Mouse (Mus musculus): ENCODE measurements around the gene Fgfr2.
A peak's percentile ranks its signal among the peaks of the same experiment; 100 is the strongest.

Fgfr2 gene

DNA sequence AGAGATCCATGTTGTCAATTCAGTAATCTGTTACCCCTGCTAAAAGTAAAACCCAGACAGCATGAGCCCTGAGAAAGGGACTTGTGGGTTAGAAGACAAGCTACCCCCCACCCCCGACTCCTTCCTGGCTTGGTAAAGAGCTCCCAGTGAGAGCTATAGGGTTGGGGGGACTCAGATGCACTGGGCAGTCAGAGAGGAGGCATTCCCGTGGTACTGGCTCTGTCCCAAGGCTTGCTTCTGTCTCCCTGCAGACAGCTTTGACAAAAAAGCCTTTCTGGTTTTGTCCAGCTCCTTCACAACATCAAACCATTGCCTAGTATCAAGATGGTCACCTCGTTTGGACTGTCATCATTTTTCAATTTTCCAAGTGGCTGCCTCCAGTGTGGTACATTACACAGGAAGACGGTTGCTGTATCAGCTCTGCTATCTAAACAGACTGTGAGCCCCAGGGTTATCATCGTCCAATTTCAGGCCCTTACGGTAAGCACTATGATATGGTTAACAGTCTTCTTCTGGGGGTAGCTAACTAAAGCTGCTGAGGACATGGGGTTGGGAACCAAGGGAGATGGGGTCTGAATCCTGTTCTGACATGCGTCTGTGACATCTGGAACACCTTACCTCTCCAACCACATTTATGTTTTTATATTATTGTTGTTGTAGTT lies 726.4 kb downstream of the Fgfr2 start:
- DNase-seq (ENCODE audit: low spot score): no peak

DNA sequence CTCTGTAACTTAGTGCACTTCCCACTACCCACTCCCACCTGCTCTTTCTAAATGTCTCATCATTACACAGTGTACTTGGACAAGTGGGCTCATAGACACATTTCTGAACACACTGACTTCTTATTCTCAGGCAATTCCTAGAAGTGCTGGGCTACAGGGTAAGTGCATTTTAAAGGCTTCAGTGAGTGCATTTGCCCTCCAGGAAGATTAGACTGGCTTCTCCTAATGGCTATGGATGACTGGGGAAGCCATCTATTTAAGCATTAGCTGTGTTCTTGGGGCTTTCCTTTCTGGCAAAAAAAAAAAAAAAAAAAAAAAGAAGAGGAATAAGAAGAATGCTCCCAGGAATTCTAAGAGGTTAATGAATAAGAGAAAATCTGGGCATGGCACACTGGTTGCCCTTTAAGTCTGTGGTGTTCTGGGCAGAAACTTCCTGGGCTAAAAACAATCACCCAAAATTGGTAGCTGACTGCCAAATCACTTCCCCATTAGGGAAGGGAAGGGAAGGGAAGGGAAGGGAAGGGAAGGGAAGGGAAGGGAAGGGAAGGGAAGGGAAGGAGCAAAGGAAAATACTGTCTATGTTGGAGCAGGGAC lies 729.5 kb downstream of the Fgfr2 start:
- DNase-seq (ENCODE audit: low spot score): no peak

DNA sequence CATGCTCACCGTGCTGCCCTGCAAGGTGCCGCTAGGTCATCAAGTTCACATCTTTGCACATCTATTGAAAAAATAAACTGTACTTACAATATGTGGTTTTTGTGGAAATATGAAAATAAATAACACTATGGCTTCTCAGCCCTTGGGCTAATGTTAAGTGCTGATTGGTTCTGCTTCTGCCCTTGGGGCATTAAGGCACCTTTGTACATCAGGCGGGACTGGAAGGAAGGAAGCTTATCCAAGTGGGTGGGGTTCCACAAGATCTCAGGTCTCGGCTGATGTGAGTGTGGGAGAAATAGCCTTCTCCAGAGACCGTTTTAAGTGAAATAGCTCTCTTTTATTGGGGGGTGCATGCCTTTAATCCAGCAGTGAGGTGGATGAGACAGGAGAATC lies 730.1 kb downstream of the Fgfr2 start:
- DNase-seq (ENCODE audit: low spot score): no peak

DNA sequence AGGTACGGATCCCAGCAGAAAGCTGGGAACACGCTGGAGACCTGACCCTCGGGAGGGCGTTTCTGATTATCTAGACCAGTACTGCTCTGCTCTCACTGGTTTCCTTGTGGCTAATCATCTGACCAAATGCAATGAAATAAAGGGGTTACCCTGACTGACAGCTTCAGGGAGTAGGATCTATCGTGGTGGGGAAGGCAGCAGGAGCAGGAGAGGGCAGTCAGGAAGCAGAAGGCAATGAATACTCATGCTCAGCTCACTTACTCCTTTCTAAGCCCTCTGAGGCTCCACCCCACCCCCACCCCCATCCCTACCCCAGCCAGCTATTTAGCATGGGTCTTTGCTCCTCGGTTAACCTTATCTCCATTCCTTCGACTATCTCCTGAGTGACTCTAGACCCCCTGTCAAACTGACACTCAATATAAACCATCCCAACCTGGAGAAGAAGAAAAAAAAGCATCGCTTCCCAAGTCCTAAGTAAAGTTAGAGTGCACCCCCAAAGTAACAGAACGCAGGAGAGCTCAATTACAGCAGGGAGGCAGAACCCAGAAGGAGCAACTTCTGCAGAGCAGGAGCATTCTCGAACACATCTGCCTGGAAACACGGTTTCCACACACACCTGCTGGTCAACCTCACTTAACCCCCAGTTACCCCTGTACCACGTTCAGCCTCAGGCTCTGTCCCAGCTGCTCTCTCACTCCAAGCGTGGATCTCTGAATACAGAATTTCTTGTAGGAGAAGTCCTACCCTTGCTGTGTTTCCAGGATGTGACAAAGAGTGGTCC lies 730.7 kb downstream of the Fgfr2 start:
- no peak for DNase-seq (ENCODE audit: low spot score)

DNA sequence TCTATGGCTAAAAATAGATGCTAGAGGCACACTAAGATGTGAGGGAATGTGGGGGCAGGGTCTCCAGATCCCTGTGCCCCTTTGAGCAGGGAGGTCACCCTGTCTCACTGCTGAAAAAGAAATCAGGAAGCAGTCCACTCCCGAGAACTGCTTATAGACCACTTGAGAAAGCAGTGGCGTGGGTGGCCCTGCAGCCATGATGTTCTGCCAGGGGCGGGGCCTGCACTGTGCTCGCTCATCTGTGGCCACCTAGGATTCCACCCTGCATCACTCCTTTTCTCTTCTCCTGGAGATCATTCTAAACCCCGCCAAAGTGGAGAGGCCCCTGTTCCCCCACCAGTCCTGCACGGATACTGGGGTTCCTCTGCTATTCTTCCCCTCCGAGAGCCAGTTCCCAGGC lies 733.7 kb downstream of the Fgfr2 start:
- DNase-seq (ENCODE audit: low spot score): no peak

DNA sequence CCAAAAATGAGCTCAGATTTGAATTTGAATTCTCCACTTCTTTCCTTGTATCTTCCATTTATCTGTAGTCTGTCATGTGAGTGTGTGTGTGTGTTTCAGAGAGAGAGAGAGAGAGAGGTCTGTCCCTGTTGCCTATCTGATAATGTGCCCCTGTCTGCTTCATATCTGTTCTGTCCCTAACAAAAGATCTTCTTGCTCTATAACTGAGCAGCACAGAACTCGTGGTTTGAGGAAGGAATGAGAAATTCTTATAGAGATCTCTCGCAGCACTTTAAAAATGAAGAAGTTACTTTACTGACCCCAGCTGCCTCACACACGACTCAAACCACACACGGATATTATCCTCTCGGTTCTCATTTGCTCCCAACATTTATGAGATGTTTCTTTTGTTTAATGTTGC lies 735.6 kb downstream of the Fgfr2 start:
- no peak for DNase-seq (ENCODE audit: low spot score)

DNA sequence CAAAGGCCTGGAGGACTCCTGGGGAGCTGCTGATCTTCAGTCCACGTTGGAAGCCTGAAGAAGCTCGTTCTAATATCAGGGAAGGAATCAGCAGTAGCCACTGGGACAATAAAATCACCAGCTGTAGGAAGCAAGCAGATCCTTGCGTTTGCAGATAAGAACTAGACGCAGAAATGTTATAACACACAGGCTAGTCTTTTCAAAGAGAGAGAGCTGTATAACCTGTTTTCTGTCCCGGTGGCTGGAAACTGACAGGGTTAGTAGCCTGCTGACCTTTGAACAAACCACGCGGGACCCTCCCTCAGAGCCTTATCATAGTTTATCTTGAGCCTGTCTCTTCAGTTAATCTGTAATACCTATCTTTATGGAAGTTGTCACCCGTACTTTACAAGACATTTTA lies 736.8 kb downstream of the Fgfr2 start:
- DNase-seq (ENCODE audit: low spot score): peak; percentile 9

DNA sequence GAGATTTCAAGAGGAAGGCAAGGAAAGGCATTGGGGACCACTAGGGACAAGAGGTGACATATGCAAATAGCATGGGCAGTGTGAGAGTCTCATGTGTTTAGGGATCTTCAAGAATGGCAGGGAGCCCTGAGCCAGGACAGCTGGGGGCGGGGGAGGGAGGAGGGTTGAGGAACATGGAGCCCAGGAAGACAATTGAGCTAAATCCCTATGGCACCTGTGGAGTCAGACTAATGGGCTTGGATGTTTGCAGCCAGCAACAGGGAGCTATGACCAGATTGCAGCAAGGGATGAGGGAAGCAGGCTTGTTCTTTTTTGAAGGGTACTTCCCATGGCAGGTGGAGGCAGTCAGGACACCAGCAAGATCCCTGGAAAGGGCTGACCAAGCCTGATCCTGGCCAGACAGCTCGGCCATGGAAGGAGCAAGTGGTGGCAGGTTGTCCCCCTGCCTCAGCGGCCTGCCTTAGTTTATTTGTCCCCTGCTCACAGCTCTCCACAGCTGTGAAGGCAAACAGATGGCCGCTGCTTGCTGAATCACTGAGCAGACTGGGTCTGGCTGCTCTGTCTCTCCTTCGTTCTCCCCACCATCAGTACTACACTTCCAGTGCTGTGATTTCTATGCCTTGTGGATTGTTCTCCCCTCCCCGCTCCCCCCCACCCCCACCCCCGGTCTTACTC lies 737.6 kb downstream of the Fgfr2 start:
- no peak for DNase-seq (ENCODE audit: low spot score)

DNA sequence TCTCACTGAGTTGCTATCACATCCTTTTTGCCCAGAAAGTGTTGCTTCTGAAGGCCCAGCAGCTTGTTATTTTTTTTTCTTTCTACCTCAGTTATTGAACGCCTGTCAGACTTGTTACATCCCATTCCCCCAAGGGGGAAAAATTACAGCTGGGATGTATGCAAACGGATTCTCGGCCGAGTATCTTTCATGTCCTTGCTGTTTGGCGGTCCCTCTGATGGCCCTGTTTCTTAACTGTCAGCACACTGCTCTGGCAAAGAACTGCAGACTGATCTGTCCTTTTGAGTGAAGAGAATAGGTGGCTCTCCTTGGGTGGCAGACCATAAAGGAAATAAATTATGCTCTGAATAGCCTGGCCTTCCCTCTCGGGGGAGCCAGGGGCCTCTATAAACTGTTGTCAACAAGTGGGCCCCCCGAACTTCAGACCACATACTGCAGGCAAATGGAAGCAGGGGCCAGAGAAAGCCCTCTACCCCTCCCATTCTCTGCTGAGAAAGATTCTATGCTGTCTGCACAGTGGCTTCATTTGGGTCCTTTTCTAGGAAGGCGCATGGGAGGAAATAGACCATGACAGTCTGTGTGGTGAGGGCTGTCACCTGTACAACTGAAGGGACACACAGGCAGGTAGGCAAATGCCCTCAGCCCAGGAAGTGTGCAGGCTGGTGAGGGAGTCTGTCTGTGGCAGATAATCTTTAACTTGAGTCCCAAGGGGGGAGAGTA lies 738.3 kb downstream of the Fgfr2 start:
- DNase-seq (ENCODE audit: low spot score): no peak

DNA sequence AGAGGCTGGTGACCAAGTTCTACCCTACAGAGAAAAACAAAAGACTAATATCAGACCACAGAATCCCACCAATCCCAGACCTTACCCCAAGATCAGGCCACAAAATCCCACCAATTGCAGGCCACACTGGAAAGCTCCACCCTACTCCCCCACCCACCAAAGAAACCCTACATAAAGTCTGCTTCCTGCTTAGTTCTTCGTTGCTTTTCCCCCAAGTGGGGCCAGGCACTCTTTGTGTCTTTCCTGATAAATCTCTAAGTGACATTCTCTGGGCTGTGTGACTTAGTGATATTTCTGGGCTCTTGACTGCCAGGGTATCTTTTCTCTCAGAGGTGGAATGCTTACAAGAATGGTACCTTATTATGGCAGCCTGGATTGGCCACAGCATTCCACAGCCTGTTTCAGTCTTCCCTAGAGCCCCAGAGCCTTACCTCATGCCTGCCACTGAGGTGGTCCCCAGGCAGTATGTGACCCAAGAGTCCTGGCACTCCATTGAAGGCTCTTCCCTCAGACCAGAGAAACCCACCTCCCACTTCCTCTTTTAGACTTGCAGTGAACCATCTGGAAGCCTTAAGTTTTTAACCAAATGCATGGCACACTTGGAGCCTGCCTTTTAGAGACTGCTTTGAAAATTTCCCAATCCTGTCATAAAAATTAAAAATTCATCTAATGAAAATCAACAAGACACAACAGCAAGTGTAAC lies 742.4 kb downstream of the Fgfr2 start:
- no peak for DNase-seq (ENCODE audit: low spot score)

DNA sequence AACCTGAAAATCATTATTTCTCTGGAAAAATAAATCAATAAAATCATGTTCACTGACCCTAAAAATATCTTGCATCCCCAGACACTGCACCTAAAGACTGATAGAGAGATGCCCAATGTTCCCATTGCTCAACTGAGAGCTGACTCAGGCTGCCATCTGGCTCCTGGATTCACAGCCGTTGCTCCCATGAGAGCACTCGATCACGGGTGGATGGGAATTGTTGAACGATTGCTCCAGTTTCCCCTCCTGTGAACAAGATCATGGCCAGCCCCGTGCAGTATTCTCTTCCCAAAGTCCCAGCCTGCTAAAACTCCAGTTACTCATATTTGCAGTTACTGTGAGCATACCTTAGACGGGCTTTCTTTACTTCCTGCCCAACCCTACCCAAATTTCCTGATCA lies 745.2 kb downstream of the Fgfr2 start:
- no peak for DNase-seq (ENCODE audit: low spot score)

DNA sequence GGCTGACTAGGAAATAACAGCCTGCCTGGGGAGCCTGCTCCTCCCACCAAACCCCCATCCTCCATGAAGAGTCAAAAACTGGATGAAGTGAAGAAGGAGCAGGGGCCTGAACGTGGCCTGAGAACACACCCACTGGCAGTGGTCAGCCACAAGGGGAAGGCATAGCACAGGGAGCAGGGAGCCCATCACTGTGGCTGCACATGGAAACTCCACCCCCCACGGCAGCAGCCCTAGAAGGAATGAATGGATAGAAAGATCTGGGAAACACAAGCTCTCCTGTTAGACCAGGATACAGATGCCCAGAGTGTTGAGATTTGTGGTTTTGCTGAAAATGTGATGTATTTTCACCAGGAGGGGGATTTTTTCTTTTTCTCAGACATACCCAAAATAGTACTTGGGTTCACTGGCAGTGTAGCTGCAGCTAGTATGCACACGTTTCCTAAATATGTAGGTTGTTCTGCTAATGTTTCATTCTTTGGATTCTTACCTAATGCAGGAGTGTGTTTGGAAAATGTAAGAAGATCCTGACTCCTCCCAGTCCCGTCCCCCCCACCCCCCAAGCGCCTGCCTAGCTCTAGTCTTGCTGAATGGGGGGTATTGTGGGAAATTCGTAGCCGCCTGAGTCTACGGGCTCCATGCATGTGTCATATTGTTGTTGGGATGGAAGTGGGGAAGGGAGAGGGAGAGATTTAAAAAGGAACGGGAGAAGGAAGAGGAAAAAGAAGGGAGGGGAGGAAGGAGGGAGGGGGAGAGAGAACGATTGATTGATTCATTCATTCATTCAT lies 749.4 kb downstream of the Fgfr2 start:
- DNase-seq (ENCODE audit: low spot score): no peak

DNA sequence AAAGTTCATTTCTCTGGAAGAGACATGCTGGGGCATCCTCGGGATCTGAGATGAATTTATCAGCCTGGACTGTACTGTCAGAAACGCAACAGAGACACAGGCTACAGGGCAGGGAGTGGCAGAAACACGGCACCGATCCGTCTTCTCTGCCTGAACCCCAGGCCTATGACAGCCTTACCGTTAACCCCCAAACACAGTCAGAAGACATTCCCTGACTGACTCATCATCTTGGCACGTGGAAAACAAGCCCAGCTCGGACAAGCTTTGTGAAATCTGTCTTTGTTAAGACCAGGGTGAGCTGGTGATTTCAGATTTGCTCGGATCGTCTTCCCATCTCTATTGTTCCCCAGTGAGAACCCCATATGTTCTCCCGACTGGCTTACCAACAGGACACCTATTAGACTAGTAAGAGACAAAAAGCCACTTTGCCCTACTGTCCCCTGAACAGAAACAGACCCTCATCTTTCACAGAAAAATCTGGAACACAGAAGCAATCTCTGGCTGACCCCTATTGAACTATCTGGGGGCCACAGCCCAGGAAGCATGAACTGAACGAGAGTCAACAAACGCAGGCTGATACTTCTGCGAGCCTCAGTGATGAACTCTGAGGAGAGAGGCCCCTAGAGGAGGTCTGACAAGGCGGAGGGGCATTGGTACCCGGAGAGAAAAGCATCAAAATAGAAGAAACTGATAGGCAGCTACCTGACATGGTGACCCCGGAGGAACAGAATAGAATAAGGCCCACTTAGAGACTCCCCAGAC lies 750.2 kb downstream of the Fgfr2 start:
- DNase-seq (ENCODE audit: low spot score): peak; percentile 16

DNA sequence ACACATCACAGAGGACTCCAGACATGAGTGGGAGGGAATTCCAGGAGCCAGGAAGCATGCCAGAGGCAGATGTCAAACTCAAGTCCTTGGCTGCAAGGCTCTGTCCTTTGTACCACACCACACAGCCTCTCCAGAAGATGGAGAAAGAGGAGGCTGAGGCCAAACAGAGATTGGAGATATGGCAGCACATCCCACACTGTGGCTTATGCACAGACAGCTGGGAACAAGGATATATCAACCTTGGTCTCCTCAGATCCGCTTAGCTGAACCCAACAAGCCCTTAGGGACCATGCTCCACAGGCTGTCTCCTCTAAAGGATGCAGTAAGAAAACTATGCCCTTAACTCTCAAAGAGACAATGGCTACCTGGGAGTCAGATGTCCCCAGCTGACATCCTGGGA lies 751.3 kb downstream of the Fgfr2 start:
- no peak for DNase-seq (ENCODE audit: low spot score)

DNA sequence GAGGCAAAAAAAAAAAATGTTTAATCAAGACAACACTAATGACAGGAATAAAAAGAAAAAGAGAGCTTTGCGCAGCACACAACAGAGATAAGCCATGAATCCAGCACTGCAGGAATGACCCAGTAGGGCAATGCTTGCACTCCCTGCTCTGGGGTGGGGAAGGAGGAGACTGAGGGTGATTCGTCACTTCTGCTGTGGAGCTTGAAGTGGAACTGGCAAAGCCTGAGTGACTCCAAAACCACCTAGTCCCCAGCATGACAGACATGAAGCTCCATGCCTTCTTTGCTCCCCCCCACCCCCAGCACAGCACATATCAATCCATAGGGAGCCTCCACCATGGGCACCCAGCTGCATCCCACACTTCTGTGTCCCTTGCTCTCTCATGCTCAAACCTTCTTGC lies 753.4 kb downstream of the Fgfr2 start:
- no peak for DNase-seq (ENCODE audit: low spot score)

DNA sequence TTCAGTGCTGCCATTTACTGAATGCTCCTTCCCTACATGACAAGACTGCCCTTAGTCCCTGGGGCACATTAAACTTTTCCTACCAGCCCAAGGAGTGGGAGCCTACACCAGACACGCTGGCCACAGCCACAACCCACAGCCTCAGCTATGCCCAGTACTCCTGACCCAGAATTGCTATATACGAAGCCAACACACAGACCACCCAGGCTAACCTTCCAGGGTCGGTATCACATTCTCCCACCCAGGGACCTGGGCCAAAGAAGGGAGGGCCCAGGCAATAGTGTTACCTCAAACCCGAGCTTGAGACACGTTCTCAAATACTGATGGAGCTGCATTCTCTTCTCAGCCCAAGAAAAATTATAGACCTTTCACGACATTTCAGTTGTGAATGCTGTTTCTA lies 754.3 kb downstream of the Fgfr2 start:
- no peak for DNase-seq (ENCODE audit: low spot score)

DNA sequence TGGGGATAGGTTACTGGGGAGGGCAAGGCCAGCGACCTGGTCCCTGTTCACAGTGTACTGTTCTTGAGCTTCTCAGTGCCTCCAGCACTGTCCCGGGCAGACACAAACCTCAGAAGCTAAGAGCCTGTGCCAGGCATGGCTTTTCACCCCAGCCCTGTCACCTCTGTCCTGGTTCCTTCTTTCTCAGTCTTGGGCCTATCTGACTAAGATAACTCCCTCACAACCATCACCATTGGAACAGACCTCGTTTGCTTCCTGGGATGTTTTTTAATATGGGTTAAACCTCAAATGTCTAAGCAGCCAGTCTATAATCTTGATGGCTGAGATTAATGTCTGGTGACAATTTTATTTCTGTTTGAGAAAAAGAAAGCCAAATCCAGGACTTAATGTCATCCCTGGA lies 755.8 kb downstream of the Fgfr2 start:
- DNase-seq (ENCODE audit: low spot score): no peak

DNA sequence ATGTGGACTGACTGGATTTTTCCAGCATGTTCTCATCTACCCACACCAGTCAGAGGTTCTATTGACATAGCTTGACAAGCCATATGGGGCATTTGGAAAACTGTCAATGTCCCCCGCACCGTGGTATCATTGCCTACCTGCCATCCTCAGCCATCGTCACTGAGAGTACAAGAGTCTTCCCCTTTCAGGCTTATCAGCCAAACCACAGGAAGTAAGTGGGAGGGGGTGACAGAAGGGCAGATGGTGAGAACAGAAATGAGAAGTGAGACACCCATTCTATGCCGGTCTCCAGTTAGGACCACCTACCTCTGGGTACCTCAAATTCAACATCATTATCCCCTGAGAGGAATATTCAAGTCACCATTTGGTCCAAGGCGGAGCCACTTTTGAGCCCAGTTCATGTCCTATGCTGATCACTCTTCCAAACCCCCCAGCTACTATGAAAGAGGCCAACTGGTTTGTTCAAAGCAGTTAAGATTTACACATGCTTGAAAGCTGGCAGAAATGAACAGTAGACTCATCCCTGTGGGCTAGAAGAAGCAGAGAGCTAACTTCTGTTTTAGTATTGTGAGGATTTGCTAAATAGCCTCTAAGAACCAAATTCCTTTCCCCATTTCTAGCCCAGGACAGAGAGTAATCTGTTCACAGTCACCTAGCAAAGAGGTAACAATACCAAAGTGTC lies 757.3 kb downstream of the Fgfr2 start:
- no peak for DNase-seq (ENCODE audit: low spot score)

DNA sequence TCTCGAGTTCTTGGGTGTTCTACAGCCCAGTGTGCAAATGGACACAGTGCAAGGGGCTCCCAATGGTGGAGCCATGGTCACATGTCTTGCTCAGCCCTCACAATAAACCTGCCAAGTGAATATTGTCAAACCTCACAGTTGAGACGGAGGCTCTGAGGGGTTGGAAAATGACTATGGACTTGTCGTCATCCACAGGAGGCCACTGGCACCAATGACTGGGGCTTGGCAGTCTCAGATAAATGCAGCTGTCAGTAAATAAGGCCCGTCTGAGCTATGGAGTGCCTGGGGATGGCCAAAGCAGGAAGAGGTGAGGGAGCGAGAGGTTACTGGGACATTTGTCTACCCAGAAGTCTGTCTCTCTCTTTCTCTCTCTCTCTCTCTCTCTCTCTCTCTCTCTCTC lies 758.0 kb downstream of the Fgfr2 start:
- no peak for DNase-seq (ENCODE audit: low spot score)

DNA sequence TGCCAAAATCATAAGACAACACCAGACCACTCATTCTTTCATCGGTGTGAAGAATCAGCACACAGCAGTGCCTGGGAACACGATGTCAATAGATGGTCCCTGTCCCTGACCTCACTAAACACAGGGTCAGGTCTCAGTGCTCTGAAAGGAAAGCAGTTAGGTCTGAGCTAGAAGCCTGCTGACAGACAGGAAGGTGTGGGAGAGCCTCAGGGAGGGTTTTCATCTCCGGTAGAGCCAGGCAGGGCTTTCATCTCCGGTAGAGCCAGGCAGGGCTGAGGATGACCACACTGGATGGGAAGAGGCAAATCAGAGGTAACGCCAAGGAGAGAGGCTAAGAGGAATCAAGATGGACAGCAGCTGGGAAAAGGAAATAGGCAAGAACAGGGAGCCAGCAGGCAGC lies 758.6 kb downstream of the Fgfr2 start:
- no peak for DNase-seq (ENCODE audit: low spot score)

Data from urinary bladder, postnatal 14 days (tissue).